Mouse (Mus musculus) cortical plate, adult 2 months (tissue): ENCODE data around the gene Rell1. TPM values are rescaled to one million over a fixed set of nuclear protein-coding genes. Genes with fewer than 3 reads are reported as not detected.
"Not testable (repeated sequence)": the region's sequence is repeated elsewhere in the genome, so short reads cannot be mapped to it uniquely, and the experiment has no call there.

ENCODE experiments used
- H3K27ac ChIP-seq: fragments of 200-500 bp; 2 replicates; pipeline ENCODE4 v1.5.1; 2012; ENCODE audit warnings: low read length, control low read depth, inconsistent platforms; ENCODE audit not compliant: insufficient read depth
- H3K4me1 ChIP-seq: fragments of 200-500 bp; 2 replicates; pipeline ENCODE4 v1.6.1; 2011; ENCODE audit warnings: low read length; ENCODE audit not compliant: control insufficient read depth, insufficient read depth
- H3K4me3 ChIP-seq: fragments of 200-500 bp; 2 replicates; pipeline ENCODE4 v1.5.1; 2011; ENCODE audit warnings: mild to moderate bottlenecking, low read length, control low read depth; ENCODE audit not compliant: insufficient read depth
- CTCF ChIP-seq: fragments of 200-500 bp; IDR thresholded peaks from 2 replicates; pipeline ENCODE4 v1.5.1; 2011; ENCODE audit warnings: mild to moderate bottlenecking, control low read depth, low read length; ENCODE audit not compliant: insufficient read depth; ENCODE audit errors: extremely low read depth
- POLR2A ChIP-seq: fragments of 200-500 bp; IDR thresholded peaks from 2 replicates; pipeline ENCODE4 v1.6.1; 2011; ENCODE audit warnings: mild to moderate bottlenecking, low read length, control low read depth; ENCODE audit not compliant: insufficient read depth; ENCODE audit errors: extremely low read depth
- polyA plus RNA-seq: library from polyadenylated mRNA; depleted of rRNA; stranded (reverse); fragments of >200 nt; gene quantifications from 2 replicates; pipeline ENCODE4 v1.2.3, GENCODE M21; 2012

Rell1 gene
- polyA plus RNA-seq, 1 experiment: 14.9 TPM

- Histone ChIP-seq H3K4me1 (no peaks in the 10 kb centered on the region), H3K4me3 (no peak overlapping the region), H3K27ac (no peak overlapping the region)
- TF ChIP-seq CTCF: peak; percentile 97
- no peak for TF ChIP-seq POLR2A
Observed at GRCm38 (mm10) chr5:63906149-63907093, 62.3 kb downstream of the Rell1 start.

DNA sequence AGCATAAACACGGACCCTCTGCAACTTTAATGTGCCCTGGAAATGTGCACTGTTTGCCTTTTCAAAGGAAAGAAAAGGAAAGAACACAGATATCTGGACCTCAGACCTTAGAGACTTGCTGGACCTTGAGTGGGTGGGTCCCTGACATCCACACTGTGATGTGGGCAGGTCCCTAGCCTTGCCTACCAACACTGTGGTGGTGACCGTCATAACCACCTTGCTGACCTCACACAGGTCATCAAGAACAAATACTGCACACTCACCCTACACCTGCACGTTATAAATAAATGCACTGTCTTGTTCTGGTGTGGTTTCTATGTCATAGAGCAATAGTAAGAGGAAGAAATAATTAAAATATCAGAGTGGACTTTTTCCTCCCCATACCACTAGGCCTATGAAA, 65.4 kb downstream of the Rell1 start:
- TF ChIP-seq CTCF: no peak
- no peak for TF ChIP-seq POLR2A
- no peaks in the 10 kb centered on the region for H3K4me1 ChIP-seq
- no peak overlapping the region for H3K4me3 ChIP-seq
- no peak overlapping the region for H3K27ac ChIP-seq

- Histone ChIP-seq H3K27ac (no peak overlapping the region), H3K4me3 (no peak overlapping the region), H3K4me1 (no peaks in the 10 kb centered on the region)
- TF ChIP-seq POLR2A (no peak), CTCF (no peak)
Observed at GRCm38 (mm10) chr5:63897820-63898110, 70.9 kb downstream of the Rell1 start.

GRCm38 (mm10) chr5:63897001-63897819, 71.5 kb downstream of the Rell1 start:
- H3K27ac ChIP-seq, H3K4me1 ChIP-seq, H3K4me3 ChIP-seq: not testable (repeated sequence)

DNA sequence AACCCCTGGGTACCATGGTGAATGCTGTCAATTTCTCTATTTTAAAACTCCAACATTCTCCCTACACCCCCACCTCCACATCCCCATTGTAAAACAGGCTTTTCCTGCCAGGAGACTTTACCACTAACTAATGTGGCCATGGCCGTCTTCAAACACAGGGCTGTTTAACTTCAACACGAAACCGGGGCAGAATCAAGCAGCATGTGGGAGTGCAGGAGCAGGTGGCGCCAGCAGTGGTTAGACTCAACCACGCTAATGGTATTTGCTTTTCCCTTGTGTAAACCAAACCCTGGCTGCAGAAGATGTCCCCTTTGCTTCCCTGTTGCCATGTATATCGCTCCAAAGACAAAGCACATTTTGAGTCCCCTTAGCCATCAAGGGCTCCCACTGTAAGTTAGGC, 76.8 kb downstream of the Rell1 start:
- H3K4me1 ChIP-seq: no peaks in the 10 kb centered on the region
- TF ChIP-seq POLR2A: no peak
- no peak for TF ChIP-seq CTCF
- no peak overlapping the region for H3K4me3 ChIP-seq
- H3K27ac ChIP-seq: no peak overlapping the region

GRCm38 (mm10) chr5:63891241-63891640, 77.5 kb downstream of the Rell1 start:
- TF ChIP-seq POLR2A (no peak), CTCF (no peak)
- Histone ChIP-seq H3K27ac (no peak overlapping the region), H3K4me1 (no peaks in the 10 kb centered on the region), H3K4me3 (no peak overlapping the region)

DNA sequence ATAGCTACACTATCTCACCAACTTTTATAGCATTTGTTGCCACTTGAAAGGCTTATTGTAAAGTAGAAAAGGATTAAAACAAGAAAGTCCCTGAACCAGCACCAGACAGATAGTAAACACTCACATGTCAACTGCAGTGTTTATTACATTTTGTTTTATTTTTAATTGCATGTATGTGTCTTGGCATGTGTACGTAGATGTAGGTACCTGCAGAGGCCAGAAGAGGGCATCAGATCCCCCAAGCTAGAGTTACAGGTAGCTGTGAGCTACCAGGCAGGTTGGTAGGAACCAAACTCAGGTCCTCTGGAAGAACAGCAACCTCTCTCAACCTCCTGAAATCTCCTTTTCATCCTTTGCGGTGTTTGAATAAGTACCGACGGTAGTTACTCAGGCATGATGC, 81.6 kb downstream of the Rell1 start:
- 0 out of 2 replicates have a peak, but pooled peaks have one; percentile 8 for TF ChIP-seq CTCF
- TF ChIP-seq POLR2A: no peak
- H3K4me3 ChIP-seq: no peak overlapping the region

DNA sequence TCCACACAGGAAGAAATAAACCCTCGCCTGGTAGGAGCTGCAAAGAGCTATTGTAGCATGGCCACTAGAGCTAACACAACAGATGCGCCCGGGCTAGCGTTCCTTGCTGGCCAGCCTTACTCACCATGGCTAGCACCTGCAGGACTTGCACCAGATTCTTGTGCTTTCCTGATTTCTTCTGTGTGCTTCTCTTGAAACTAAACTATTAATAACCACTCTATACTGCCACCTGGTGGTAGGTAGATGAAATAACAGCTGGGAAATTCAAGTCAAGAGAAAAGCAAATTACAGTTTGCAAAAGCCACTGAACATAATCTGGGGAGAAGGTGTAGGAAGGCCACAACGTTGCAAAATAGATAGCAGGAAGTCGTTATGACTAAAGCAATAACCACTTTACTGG, 82.0 kb downstream of the Rell1 start:
- no peak for TF ChIP-seq POLR2A
- TF ChIP-seq CTCF: peak; percentile 10; the same call in 1 of the 2 replicates

More for the DNA sequence above, 81.6 kb downstream of the Rell1 start:
- Histone ChIP-seq H3K4me1 (no peaks in the 10 kb centered on the region), H3K27ac (no peak overlapping the region)

GRCm38 (mm10) chr5:63886292-63886691, 82.4 kb downstream of the Rell1 start:
- Histone ChIP-seq H3K4me3 (no peak overlapping the region), H3K4me1 (no peaks in the 10 kb centered on the region), H3K27ac (no peak overlapping the region)
- no peak for TF ChIP-seq CTCF
- no peak for TF ChIP-seq POLR2A

More for the DNA sequence above, 82.0 kb downstream of the Rell1 start:
- Histone ChIP-seq H3K27ac (no peak overlapping the region), H3K4me3 (no peak overlapping the region), H3K4me1 (no peaks in the 10 kb centered on the region)

DNA sequence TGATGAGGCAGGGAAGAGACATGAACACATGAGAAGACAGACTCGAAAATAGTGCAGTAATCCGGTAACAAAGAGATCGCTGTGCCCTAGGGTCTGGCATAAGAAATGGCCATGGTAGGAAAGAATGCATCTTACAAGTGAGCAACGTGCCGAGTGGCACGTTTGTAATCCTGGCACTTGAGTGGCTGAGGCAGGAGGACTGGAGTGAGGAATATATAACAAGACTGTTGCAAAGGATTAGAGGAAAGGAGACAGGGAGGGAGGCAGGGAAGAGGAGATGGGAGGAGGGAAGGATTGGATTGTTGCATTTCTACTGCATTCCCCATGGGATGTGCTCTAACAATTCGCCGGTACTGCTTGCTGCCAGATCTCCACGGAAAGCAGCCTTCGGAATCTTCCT, 89.7 kb downstream of the Rell1 start:
- Histone ChIP-seq H3K4me3 (no peak overlapping the region), H3K4me1 (no peaks in the 10 kb centered on the region), H3K27ac (no peak overlapping the region)
- no peak for TF ChIP-seq CTCF
- TF ChIP-seq POLR2A: no peak
